Mouse (Mus musculus) B cell, adult 2 months (primary cell): ENCODE data around the gene Dact3.

Experiments used
- DNase-seq, 2 experiments: peaks; one replicate each; pipeline ENCODE4 v3.0.0; 2022

The Dact3 gene

GRCm38 (mm10) chr7:16859902-16860651 is 15.0 kb upstream of the Dact3 start:
- DNase-seq = peak; percentile 76 to 78

GRCm38 (mm10) chr7:16867488-16867887 is 7.6 kb upstream of the Dact3 start:
- DNase-seq = no peak

- DNase-seq = peak in 1 of 2 experiments; percentile 14
These were observed 5.6 kb upstream of the Dact3 start for GRCm38 (mm10) chr7:16869497-16869896.

- no peak for DNase-seq
These were observed 3.5 kb upstream of the Dact3 start for GRCm38 (mm10) chr7:16871600-16871999.

DNA sequence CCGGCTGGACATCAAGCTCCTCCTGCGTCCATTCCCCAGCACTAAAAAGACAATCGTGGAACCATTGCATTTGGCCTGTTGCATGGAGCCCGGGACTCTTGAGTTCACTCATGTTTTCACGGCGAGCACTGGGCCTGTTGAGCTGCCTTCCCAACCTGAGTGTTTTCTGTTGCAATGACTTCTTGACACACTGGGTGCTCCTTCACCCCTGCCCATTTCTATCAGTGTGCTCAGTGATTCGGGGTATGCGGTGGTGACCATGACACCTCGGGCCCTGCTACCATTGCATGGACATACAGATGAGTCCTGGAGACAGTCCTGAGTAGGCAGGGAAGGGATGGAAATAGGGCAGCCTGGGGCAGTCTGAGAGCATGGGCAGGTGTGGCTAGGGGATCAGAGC is 2.6 kb upstream of the Dact3 start:
- DNase-seq = no peak

- no peak for DNase-seq
These were observed 1.7 kb upstream of the Dact3 start for GRCm38 (mm10) chr7:16873392-16873791.

GRCm38 (mm10) chr7:16874190-16874589 is 927 bp upstream of the Dact3 start:
- peak; percentile 88 to 89 for DNase-seq

DNA sequence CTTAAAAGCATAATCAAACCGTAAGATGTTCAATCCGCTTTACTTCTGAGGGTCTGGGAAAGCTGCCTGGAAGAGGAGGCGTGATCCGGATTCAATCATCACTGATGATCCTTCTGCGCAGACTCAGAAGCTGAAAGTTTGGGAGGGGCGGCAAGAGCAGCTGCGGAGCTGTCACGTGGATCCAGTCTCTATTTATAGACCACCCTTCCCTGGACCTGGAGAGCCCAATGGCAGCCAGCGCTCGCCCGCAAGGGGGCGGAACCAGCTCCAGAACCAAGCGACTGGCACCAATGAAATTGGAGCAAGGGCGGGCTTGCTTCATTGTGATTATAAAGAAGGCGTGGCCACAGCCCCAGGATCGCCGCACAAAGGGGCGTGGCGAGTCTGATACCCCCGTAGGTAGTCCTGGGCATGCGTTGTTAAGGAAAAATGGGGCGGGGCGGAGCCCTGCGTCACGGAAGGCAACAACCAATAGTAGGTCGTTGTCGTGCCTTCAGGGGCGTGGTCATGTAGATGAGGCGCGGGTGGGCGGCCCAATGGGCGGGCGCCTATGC is 284 bp upstream of the Dact3 start:
- peak; percentile 99 for DNase-seq

GRCm38 (mm10) chr7:16875326-16875725 is 209 bp downstream of the Dact3 start:
- no peak for DNase-seq

DNA sequence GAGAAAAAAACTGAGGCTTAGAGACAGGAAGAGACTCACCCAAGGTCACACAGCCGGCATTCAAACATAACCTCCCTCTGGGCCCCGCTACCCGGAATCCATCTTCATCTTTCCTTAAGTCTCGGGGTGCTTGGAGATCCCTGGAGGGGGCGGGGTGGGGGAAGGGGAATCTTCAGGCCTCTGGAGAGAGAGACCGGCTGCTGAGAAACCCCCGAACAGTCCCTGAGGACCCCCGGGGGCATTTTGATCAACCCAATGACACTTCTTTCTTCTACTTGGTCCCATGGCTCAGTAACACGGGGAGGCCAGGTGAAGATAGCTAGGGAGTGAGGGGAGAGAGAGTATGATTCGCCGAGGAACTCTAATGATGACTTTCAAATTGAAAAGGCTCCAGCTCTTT is 889 bp downstream of the Dact3 start:
- DNase-seq = no peak

- peak in 1 of 2 experiments; percentile 14 for DNase-seq
These were observed 1.5 kb downstream of the Dact3 start for GRCm38 (mm10) chr7:16876608-16877007.

GRCm38 (mm10) chr7:16877717-16878116 is 2.6 kb downstream of the Dact3 start:
- no peak for DNase-seq

- no peak for DNase-seq
These were observed 4.9 kb downstream of the Dact3 start for GRCm38 (mm10) chr7:16879796-16880547.

DNA sequence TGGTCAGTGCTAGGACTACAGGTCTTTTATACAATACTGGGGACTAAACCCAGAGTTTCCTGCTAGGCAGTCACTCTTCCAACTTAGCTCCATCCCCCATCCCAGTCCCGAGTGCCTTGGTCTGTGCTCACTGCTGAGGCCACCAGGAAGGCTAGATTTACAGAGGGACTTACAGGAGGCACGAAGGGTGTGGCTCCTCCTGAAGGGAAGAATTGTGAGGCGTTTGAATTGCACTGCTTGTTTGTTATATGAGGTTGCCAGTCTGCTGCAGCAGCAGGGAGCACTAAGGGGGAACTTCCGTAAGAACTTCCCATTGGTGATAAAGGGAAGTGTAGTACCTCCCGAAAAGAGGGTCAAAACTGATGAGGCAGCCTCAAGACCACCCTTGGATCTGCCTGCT is 5.5 kb downstream of the Dact3 start:
- DNase-seq = no peak

DNA sequence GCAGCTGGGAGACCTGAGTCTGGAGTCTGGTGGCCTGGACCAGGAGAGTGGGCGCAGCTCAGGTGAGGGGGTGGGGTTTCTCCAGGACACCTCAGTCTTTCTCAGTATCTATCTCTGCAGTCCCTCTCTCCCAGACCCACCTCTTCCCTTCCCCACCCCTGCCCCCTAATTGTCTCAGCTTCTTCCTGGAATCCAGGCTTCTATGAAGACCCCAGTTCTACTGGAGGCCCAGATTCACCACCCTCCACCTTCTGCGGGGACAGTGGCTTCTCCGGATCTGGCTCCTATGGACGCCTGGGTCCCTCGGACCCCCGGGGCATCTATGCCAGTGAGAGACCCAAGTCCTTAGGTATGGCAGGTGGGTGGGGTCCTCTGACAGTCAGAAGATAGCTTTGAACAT is 8.0 kb downstream of the Dact3 start:
- no peak for DNase-seq

DNA sequence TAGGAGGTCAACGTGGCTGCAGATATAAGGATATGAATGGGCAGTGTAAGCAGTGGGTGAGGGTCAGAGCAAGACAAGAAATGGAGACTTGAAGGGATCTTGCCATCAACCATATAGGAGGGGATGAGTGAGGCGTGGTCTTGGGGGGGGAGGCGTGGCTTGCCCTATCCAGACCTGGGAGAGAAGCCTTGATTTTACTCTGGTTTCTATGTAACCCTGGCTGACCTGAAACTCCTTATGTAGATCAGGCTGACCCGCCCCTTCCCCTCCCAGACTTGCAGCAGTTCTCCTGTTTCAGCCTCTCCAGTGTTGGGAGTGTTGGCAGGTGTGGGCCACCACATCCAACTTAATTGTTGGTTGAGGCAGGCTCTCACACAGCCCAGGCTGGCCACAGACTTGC is 9.2 kb downstream of the Dact3 start:
- DNase-seq = no peak

- DNase-seq = no peak
These were observed 10.2 kb downstream of the Dact3 start for GRCm38 (mm10) chr7:16885271-16885776.

DNA sequence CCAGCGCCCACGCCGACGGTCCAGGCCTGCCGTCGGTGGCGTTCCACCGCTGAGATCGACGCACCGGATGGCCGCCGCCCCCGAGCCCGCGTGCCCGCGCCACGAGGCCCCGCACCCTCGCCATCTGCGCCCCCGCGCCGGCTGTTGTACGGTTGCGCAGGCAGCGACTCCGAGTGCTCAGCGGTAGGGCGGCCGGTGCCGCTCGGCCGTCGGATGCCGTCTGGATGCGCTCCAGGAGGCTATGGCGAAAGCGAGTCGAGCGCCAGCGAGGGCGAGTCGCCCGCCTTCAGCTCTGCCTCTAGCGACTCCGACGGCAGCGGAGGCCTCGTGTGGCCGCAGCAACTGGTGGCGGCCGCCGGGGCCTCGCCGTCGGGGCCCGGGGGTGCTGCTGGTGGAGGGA is 10.8 kb downstream of the Dact3 start:
- DNase-seq = no peak

- DNase-seq = no peak
These were observed 15.4 kb downstream of the Dact3 start for GRCm38 (mm10) chr7:16890536-16890935.

DNA sequence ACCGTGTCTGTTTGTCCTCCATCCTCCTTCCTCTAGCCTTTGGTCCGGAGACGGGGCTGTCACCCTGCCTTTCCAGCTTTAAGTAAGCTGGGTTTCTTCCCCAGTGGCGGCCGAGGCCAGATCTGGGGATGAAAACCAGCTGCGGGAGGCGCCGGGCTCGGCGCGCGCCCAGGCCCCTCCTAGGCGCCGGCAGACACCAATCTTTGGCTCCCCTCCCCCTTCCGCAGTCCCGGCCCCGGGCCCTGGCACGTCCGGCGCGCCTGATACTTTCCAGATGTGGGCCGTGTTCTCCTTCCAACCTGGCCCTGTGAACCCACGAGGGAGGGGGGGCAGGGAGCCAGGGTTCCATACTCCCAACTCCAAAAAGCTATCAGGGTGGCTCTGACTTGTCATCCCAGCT is 15.8 kb downstream of the Dact3 start:
- no peak for DNase-seq

DNA sequence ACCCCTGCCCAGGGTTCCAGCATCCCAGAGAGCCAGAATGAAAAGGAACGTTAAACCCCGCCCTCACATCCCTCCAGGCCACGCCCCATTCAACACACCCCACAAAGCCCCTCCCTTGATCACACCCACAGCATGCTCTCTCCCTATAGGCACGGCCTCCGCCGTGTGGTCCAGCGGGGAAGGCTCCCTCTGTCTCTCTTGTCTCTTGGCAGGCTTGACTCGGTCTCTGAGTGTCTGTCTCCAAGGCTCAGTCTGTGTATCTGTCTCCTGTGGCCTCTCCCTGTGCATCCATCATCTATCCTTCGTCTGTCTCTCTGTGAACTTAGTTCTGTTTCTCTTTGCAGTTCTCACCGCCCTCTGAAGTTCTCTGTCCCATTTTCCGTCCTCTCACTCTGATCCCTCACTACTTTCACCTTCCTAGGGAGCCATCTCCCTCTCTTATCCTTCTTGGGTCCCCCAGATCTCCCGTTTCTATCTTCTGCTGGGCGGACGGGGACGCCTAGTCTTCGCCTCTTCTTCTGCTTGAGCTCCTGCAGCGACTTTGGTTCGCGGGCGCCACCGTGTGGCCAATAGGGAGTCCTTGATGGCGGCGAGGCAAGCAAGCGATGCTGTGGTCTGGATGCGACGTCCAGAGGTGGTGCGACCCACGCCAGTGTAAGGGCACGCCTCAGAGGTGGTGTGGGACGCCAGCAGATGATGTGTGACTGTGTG is 16.7 kb downstream of the Dact3 start, which contains the start of gene Gng8:
Gng8 (plus strand) TSS at position 146 of the 711 bp plus-strand sequence.
- peak; percentile 89 to 90 for DNase-seq

DNA sequence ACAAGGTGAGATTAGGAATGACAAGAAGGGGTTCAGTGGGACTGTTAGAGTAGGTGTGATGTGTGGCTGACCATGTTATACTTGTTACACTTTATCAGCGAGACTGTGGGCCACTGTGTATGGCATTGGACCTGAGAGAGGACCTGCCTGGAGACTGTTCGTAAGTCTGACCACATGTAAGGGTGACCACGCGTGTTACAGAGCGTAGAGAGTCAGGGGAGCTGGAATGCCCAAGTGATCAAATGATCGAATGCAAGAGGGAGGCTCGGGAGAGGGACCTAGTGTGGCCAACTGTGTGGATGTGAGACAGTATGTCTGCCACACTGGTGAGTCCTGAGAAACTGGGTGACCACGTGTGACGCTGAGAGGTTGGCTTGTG is 17.2 kb downstream of the Dact3 start:
- DNase-seq = no peak

DNA sequence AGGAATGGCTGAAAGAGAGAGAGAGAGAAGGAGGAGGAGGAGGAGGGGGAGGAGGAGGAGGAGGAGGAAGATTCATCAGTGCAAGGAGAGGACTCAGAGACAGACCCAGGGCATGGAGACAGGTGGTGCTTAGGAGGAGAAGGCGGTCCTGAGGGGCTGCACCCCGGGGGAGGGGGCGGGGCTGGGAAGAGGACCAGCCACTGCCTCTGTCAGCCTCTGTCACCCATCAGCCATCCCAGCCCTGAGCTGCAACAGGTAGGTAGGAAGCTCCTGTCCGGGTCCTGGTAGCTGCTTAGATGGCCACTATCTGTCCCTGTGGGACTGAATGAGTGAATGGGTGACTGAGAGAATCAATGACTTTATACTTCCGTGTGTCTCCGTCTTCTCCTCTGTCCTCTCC is 18.5 kb downstream of the Dact3 start:
- no peak for DNase-seq
